Mouse (Mus musculus): ENCODE data around the gene Rarres1. TPM values are rescaled to one million over a fixed set of nuclear protein-coding genes. Genes with fewer than 3 reads are reported as not detected.

The Rarres1 gene
- polyA plus RNA-seq, 1 experiment from 2014 or later, result 2.3 TPM

DNA sequence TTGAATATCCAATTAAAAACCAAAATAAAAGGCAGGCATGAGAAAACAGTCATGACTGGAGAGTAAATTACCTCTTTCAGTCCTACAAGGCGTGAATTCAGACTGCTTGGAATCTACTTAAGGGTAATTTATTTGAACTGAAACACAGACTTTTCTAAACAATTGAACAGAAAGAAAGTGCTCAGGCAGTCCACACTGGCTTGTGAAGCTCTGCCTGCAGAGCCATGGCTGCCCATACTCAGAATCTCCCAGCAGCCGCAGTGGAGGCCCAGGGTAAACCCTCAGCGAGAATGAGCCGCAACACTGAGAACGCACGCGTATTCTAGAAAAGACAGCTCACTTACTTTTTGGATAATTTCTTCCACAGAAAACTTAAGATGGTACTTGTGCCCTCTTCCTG is 53.3 kb downstream of the Rarres1 start:
- no peak overlapping the region for H3K9ac ChIP-seq (replicated peaks; ENCODE audit: low read length)
- H3K27me3 ChIP-seq (ENCODE audit: control insufficient read depth, insufficient read depth, low read length), result no peaks in the 10 kb centered on the region
- peaks cover 33% of the 10 kb centered on the region for H3K36me3 ChIP-seq (ENCODE audit: control insufficient read depth, insufficient read depth, low read length)
- 0 out of 2 replicates have a peak, but pooled peaks have one; percentile 22 for ATAC-seq (ENCODE audit: low FRiP score, low TSS enrichment)
- no peak for DNase-seq
- WGBS, result 65% methylated on average over 7 of the region's 7 CpGs
- H3K4me3 ChIP-seq (replicated peaks; ENCODE audit: low read depth, low read length), result no peak overlapping the region
- H3K9me3 ChIP-seq (ENCODE audit: control insufficient read depth, low read length), result no peaks in the 10 kb centered on the region
- peak overlapping the region; percentile 39; the same call in 1 of the 2 replicates for H3K27ac ChIP-seq (replicated peaks; ENCODE audit: low read depth, low read length)
- no peaks in the 10 kb centered on the region for H3K4me1 ChIP-seq (ENCODE audit: control insufficient read depth, insufficient read depth, low read length)
- H3K4me2 ChIP-seq (ENCODE audit: low read length), result peak overlapping the region; percentile 89

DNA sequence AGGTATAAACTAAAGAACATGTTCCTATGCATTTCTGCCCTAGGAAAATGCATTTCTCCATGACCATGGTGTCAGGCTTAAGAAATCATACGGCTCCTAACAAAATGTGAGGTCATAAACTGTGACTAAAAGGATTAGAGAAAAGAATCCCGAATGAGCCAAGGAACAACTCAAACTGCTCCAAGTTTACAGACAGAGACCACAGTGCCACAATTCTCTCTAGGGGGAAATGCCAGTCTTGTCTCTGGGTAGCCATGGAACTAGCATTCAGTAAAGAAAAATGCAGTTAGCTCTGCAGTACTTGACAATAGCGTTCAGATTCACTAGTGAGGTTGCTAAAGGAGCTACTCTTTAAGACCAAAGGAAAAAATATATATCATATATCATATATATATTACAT is 55.4 kb downstream of the Rarres1 start:
- Histone ChIP-seq H3K27ac (replicated peaks; ENCODE audit: low read depth, low read length) (no peak overlapping the region), H3K9me3 (ENCODE audit: control insufficient read depth, low read length) (no peaks in the 10 kb centered on the region), H3K9ac (replicated peaks; ENCODE audit: low read length) (no peak overlapping the region), H3K27me3 (ENCODE audit: control insufficient read depth, insufficient read depth, low read length) (no peaks in the 10 kb centered on the region), H3K4me1 (ENCODE audit: control insufficient read depth, insufficient read depth, low read length) (no peaks in the 10 kb centered on the region), H3K4me2 (ENCODE audit: low read length) (no peak overlapping the region), H3K4me3 (replicated peaks; ENCODE audit: low read depth, low read length) (no peak overlapping the region), H3K36me3 (ENCODE audit: control insufficient read depth, insufficient read depth, low read length) (peaks cover 49% of the 10 kb centered on the region)
- DNase-seq (peak; percentile 61), ATAC-seq (ENCODE audit: low FRiP score, low TSS enrichment) (no peak)
- WGBS, result 18% methylated on average over 3 of the region's 3 CpGs

DNA sequence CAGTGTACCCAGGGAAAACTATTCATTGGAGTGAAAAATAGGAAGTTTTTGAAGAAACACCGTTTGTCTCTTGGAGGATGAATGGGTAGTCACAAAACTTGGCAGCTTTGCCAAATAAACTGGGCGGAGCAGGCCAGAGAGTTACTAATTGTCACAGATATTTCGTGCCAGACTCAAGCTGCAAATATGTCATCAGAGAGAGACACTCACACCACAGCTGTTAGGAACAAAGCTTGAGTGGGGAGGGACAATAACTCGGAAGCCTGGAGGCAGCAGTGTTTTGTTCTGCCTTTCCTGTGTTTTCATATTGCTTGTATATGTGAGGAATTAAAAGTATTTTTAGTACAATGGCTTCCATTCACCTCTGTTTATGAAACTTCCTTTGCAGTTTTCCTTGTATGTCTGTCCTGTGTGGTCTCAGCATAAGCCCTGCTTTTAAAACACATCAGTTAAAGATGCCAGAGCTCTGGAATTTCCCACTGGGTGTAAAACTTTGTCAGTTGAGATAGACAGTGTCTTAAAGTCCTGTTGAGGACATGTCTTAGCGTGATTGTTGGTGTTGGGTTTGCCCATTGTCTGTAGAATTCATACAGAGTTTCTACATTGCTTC is 64.6 kb downstream of the Rarres1 start:
- Histone ChIP-seq H3K9me3 (ENCODE audit: control insufficient read depth, low read length) (no peaks in the 10 kb centered on the region), H3K36me3 (ENCODE audit: control insufficient read depth, insufficient read depth, low read length) (peaks cover 78% of the 10 kb centered on the region), H3K27ac (replicated peaks; ENCODE audit: low read depth, low read length) (no peak overlapping the region), H3K4me1 (ENCODE audit: control insufficient read depth, insufficient read depth, low read length) (no peaks in the 10 kb centered on the region), H3K4me3 (replicated peaks; ENCODE audit: low read depth, low read length) (no peak overlapping the region), H3K4me2 (ENCODE audit: low read length) (no peak overlapping the region), H3K27me3 (ENCODE audit: control insufficient read depth, insufficient read depth, low read length) (no peaks in the 10 kb centered on the region), H3K9ac (replicated peaks; ENCODE audit: low read length) (no peak overlapping the region)
- no peak for DNase-seq
- no peak for ATAC-seq (ENCODE audit: low FRiP score, low TSS enrichment)
- WGBS, result 91% methylated on average over 5 of the region's 5 CpGs

DNA sequence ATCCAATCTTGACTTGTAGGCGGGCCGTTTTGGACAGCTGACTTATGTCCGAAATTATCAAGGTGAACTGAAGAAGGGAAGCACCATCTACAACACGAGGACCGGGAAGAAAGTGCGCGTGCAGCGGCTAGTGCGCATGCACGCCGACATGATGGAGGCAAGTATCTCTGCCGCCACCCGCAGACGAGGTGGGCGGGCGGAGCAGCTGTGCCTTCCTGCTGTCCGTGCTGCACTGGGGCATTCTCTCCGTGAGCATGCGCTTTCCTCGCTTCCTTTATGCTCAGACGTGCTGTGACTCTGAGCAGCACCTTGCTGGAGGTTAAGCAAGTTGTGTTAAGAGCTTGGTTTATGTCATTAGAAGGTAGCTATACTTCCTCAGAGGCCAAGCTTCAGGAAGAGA is 65.7 kb downstream of the Rarres1 start:
- Histone ChIP-seq H3K4me2 (ENCODE audit: low read length) (no peak overlapping the region), H3K27ac (replicated peaks; ENCODE audit: low read depth, low read length) (no peak overlapping the region), H3K9me3 (ENCODE audit: control insufficient read depth, low read length) (no peaks in the 10 kb centered on the region), H3K27me3 (ENCODE audit: control insufficient read depth, insufficient read depth, low read length) (no peaks in the 10 kb centered on the region), H3K4me1 (ENCODE audit: control insufficient read depth, insufficient read depth, low read length) (no peaks in the 10 kb centered on the region), H3K9ac (replicated peaks; ENCODE audit: low read length) (no peak overlapping the region), H3K36me3 (ENCODE audit: control insufficient read depth, insufficient read depth, low read length) (peaks cover 77% of the 10 kb centered on the region), H3K4me3 (replicated peaks; ENCODE audit: low read depth, low read length) (no peak overlapping the region)
- DNase-seq (no peak), ATAC-seq (ENCODE audit: low FRiP score, low TSS enrichment) (no peak)
- 94% methylated on average over 21 of the region's 21 CpGs for WGBS

DNA sequence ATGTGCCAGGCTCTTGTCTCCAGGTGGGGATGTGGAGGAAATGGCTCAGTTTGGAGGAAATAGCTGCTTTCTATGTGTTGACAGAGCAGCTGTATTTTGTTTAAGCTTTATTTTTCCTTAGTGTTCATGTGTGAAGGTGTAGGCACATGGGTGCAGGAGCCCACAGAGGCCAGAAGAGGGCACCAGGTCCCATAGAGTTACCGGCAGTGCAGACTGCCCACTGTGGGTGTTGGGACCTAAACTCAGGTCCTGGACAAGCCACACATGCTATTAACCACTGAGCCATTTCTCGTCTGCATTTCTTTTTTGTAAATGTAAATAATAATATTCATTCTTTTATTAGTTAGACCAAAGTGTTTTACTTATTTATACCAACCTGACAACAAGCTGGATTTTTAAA is 68.2 kb downstream of the Rarres1 start:
- Histone ChIP-seq H3K4me2 (ENCODE audit: low read length) (no peak overlapping the region), H3K4me3 (replicated peaks; ENCODE audit: low read depth, low read length) (no peak overlapping the region), H3K36me3 (ENCODE audit: control insufficient read depth, insufficient read depth, low read length) (peaks cover 77% of the 10 kb centered on the region), H3K27ac (replicated peaks; ENCODE audit: low read depth, low read length) (no peak overlapping the region), H3K4me1 (ENCODE audit: control insufficient read depth, insufficient read depth, low read length) (no peaks in the 10 kb centered on the region), H3K27me3 (ENCODE audit: control insufficient read depth, insufficient read depth, low read length) (no peaks in the 10 kb centered on the region), H3K9ac (replicated peaks; ENCODE audit: low read length) (no peak overlapping the region), H3K9me3 (ENCODE audit: control insufficient read depth, low read length) (no peaks in the 10 kb centered on the region)
- ATAC-seq (ENCODE audit: low FRiP score, low TSS enrichment) (no peak), DNase-seq (no peak)
- WGBS, result 96% methylated on average over 2 of the region's 2 CpGs

DNA sequence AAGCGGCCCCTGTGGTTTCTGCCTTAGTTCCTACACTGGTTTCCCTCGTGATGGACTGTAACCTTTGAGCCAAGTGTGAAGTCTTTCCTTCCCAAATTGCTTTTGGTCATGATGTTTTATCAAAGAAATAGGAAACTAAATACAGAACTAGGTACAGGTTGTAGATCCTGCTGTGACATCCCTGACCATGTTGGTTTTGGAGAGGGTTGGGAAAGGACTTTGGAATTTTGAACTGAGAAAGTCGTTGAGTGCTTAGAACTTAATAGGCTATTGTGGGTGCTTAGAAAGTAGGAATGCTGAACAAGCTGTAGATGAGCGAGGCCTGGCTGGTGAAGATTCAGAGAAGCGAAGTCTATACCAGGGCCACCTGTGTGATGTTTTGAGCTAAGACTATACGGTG is 81.3 kb downstream of the Rarres1 start:
- 94% methylated on average over 6 of the region's 6 CpGs for WGBS
- DNase-seq (no peak), ATAC-seq (ENCODE audit: low FRiP score, low TSS enrichment) (no peak)
- H3K36me3 ChIP-seq (ENCODE audit: control insufficient read depth, insufficient read depth, low read length), result peaks cover 62% of the 10 kb centered on the region
- no peak overlapping the region for H3K4me3 ChIP-seq (replicated peaks; ENCODE audit: low read depth, low read length)
- H3K27ac ChIP-seq (replicated peaks; ENCODE audit: low read depth, low read length), result no peak overlapping the region
- no peaks in the 10 kb centered on the region for H3K27me3 ChIP-seq (ENCODE audit: control insufficient read depth, insufficient read depth, low read length)
- no peak overlapping the region for H3K4me2 ChIP-seq (ENCODE audit: low read length)
- H3K4me1 ChIP-seq (ENCODE audit: control insufficient read depth, insufficient read depth, low read length), result peaks cover 7% of the 10 kb centered on the region
- no peaks in the 10 kb centered on the region for H3K9me3 ChIP-seq (ENCODE audit: control insufficient read depth, low read length)
- no peak overlapping the region for H3K9ac ChIP-seq (replicated peaks; ENCODE audit: low read length)

DNA sequence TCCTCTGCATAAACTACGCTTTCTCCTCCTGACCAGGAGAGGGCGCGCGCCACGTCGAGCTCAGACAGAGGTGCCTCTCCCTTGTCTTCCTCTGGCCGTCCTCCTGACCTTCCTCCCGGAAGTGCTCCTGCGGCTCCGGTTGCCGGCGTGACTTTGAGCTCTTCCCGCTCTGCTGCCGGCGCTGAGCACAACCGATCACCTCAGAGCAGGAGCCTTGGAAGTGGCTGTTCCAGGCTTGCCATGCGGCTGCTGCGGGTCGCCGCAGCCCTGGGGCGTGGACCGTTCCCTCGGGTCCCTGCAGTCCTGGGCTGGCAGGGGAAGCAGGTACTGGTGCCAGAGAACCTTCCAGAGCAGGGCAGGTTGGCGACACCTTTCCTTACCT is 85.3 kb downstream of the Rarres1 start, which contains the start of gene Gfm1:
Gene Gfm1, plus strand, starts transcription at position 98 of the 382 bp plus-strand sequence.
- Histone ChIP-seq H3K4me3 (replicated peaks; ENCODE audit: low read depth, low read length) (peak within 1 kb of the TSS; percentile 71), H3K36me3 (ENCODE audit: control insufficient read depth, insufficient read depth, low read length) (peaks cover 27% of the 10 kb centered on the region), H3K9ac (replicated peaks; ENCODE audit: low read length) (peak within 1 kb of the TSS; percentile 67), H3K4me1 (ENCODE audit: control insufficient read depth, insufficient read depth, low read length) (peaks cover 7% of the 10 kb centered on the region), H3K9me3 (ENCODE audit: control insufficient read depth, low read length) (no peaks in the 10 kb centered on the region), H3K27ac (replicated peaks; ENCODE audit: low read depth, low read length) (no peak within 1 kb of the TSS; the same call in 1 of the 2 replicates), H3K27me3 (ENCODE audit: control insufficient read depth, insufficient read depth, low read length) (no peaks in the 10 kb centered on the region), H3K4me2 (ENCODE audit: low read length) (peak within 1 kb of the TSS; percentile 58)
- peak; percentile 94 for DNase-seq
- peak; percentile 95 for ATAC-seq (ENCODE audit: low FRiP score, low TSS enrichment)
- WGBS, result 1% methylated on average over 24 of the region's 24 CpGs

DNA sequence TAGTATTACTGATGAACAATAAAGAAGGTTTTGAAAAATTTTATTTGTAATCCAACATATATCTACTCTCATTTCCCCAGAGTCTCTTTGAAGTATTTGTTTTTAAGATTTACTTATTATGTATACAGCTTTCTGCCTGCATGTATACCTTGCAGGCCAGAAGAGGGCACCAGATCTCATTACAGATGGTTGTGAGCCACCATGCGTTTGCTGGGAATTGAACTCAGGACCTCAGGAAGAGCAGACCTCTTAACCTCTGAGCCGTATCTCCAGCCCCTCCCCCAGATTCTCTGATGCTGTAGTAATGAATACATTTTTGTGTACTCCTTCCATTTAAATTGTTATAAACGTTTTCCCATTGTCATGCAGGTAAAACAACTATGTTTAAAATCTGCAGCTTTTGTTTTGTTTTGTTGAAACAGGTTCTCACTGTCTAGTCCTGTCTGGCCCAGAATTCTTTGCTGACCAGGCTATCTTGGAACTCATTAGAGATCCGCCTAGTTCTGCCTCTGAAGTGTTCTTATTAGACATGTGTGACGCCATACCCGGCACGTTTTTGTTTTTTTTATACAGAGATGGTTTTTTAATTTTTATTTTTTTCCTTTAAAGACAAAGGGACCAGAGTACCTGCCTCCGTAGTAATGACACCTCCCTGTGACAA is 85.9 kb downstream of the Rarres1 start:
- Histone ChIP-seq H3K4me2 (ENCODE audit: low read length) (peak overlapping the region; percentile 58), H3K9ac (replicated peaks; ENCODE audit: low read length) (peak overlapping the region; percentile 36; the same call in 1 of the 2 replicates), H3K9me3 (ENCODE audit: control insufficient read depth, low read length) (no peaks in the 10 kb centered on the region), H3K27ac (replicated peaks; ENCODE audit: low read depth, low read length) (no peak overlapping the region), H3K27me3 (ENCODE audit: control insufficient read depth, insufficient read depth, low read length) (no peaks in the 10 kb centered on the region), H3K36me3 (ENCODE audit: control insufficient read depth, insufficient read depth, low read length) (peaks cover 25% of the 10 kb centered on the region), H3K4me3 (replicated peaks; ENCODE audit: low read depth, low read length) (peak overlapping the region; percentile 71), H3K4me1 (ENCODE audit: control insufficient read depth, insufficient read depth, low read length) (peaks cover 7% of the 10 kb centered on the region)
- ATAC-seq (ENCODE audit: low FRiP score, low TSS enrichment) (peak; percentile 71), DNase-seq (no peak)
- 31% methylated on average over 8 of the region's 8 CpGs for WGBS
